Mouse (Mus musculus): ENCODE results near the gene Klhdc7a. TPM values are rescaled to one million over a fixed set of nuclear protein-coding genes. Genes with fewer than 3 reads are reported as not detected.

Gene Klhdc7a
- polyA plus RNA-seq, 2 experiments: 0.20 to 0.39 TPM

DNA sequence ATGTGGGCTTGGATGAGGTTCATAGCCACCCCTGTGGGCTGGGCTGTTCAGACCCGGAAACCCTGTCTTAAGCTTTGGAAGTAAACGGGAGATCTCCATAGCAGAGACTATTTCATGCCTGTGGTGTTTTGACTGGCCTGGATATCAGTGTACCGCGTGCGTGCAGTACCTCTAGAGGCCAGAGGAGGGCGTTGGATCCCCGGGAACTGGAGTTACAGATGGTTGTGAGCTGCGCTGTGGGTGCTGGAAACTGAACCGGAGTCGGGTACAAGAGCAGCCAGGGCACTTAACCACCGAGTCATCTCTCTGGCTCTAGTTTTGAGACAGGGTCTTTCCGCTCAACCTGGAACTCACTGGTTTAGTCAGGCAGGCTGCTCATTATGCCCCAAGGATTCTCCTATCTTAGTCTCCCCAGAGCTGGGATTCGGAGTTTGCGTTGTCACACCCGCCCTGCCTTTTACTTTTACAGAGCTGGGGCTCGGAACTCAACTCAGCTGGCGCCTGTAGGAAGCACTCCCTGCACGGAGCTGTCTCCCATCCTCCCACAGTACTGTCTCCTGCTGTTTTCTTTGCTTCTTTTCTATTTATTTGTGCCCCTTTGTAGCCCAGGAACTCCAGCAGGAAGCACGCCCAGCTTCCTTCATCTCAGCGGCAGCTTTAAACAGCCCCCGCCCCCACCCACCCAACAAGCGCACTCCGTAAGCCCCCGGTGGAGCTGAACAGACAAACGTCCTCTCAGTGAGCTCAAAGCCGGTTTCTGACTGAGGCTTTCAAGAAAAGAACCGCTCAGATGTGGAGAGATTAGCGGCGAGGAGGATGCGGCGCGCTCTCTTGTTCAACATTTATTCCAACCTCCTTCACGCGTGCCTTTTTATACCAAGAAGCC is 42.3 kb downstream of the Klhdc7a start:
- no peak for ATAC-seq (ENCODE audit: insufficient read depth)
- Histone ChIP-seq H3K27me3 (ENCODE audit: control insufficient read depth, insufficient read depth, low read length) (peaks cover 3% of the 10 kb centered on the region; the same call in 1 of the 2 replicates), H3K36me3 (replicated peaks; ENCODE audit: control insufficient read depth, insufficient read depth, low read depth) (no peaks in the 10 kb centered on the region), H3K9me3 (ENCODE audit: control insufficient read depth, low read length) (no peaks in the 10 kb centered on the region), H3K27ac (no peak overlapping the region), H3K9ac (replicated peaks) (no peak overlapping the region), H3K4me2 (ENCODE audit: low read depth) (no peak overlapping the region), H3K4me3 (ENCODE audit: insufficient read depth in 1 of 2, low read depth in 2 of 2, low read length in 2 of 2) (no peak overlapping the region), H3K4me1 (replicated peaks; ENCODE audit: control insufficient read depth in 2 of 2, insufficient read depth in 2 of 2, low read length in 1 of 2) (no peaks in the 10 kb centered on the region)
- TF ChIP-seq CTCF (IDR thresholded peaks at IDR 0.05; ENCODE audit: low read depth) (peak; percentile 35), EP300 (IDR thresholded peaks at IDR 0.05; ENCODE audit: low read depth) (no peak)
- DNase-seq (ENCODE audit: low read depth in 3 of 3, low spot score in 3 of 3): no peak
- 14% methylated on average over 34 of the region's 34 CpGs for WGBS (ENCODE audit: insufficient replicate concordance)

DNA sequence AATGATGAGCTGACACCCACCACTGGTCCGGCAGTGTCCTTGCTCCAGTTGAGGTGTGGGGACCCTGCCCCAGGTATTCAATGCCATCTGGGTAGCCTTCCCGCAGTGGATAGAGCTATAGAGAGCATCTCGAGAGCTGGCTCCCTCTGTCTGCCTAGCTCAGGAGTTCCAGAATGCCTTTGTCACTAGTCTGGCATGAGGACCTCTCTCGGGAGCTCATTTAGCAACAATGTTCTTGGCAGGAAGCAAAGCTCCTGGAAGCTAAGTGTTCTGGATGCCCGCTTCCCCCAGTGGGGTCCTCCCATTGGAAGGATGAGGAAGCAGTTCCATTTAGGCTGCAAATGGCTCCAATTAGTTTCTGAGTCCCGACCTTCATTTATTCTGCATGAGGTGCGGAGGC is 51.1 kb downstream of the Klhdc7a start:
- TF ChIP-seq EP300 (IDR thresholded peaks at IDR 0.05; ENCODE audit: low read depth) (no peak), CTCF (IDR thresholded peaks at IDR 0.05; ENCODE audit: low read depth) (no peak)
- ATAC-seq (ENCODE audit: insufficient read depth) (no peak), DNase-seq (ENCODE audit: low read depth in 3 of 3, low spot score in 3 of 3) (no peak)
- Histone ChIP-seq H3K4me1 (replicated peaks; ENCODE audit: control insufficient read depth in 2 of 2, insufficient read depth in 2 of 2, low read length in 1 of 2) (no peaks in the 10 kb centered on the region), H3K9ac (replicated peaks) (no peak overlapping the region), H3K9me3 (ENCODE audit: control insufficient read depth, low read length) (no peaks in the 10 kb centered on the region), H3K36me3 (replicated peaks; ENCODE audit: control insufficient read depth, insufficient read depth, low read depth) (no peaks in the 10 kb centered on the region), H3K4me3 (ENCODE audit: insufficient read depth in 1 of 2, low read depth in 2 of 2, low read length in 2 of 2) (no peak overlapping the region), H3K27me3 (ENCODE audit: control insufficient read depth, insufficient read depth, low read length) (no peaks in the 10 kb centered on the region), H3K27ac (no peak overlapping the region), H3K4me2 (ENCODE audit: low read depth) (no peak overlapping the region)
- WGBS (ENCODE audit: insufficient replicate concordance): 58% methylated on average over 7 of the region's 7 CpGs

MicroRNA genes within 50 kb of the gene (microRNA counts, 519-probe panel; counts per million panel counts)
- 69.9 counts per million for microRNA mmu-miR-2139

Small RNA genes lying within 50 kb of the gene (microRNA-seq; reads per million reads assigned to microRNA genes)
- not detected for gene Mir2139

Other genes with a start within 250 kb of the Klhdc7a start
- gene Pax7, start 134.5 kb downstream of the Klhdc7a start, polyA plus RNA-seq (2012; rRNA removed): not detected in 2 replicates
- not detected in 2 replicates for gene Pax7, start 134.5 kb downstream of the Klhdc7a start, polyA plus RNA-seq (2014; fragmentation: Nextera tagmentation; extraction: Ambion mirVana)